Mouse (Mus musculus) left cerebral cortex, postnatal 14 days (tissue): ENCODE data around the gene Hmgcll1. TPM values are rescaled to one million over a fixed set of nuclear protein-coding genes. Genes with fewer than 3 reads are reported as not detected.

Experiments
- DNase-seq, 2 experiments: peaks; one replicate each; pipeline ENCODE4 v3.0.0; 2021 to 2022; ENCODE audit warnings: low spot score in 2 of 2, mixed read lengths in 1 of 2
- intact Hi-C: fragments of 180-260 bp; cut with DNase I; formaldehyde crosslinking; loops from one replicate; pipeline ENCODE4 v1.15.1; 2025
- long read RNA-seq, 2 experiments: library from polyadenylated mRNA; stranded (forward); transcript quantifications; one replicate each; pipeline ENCODE4 v2.0.0; 2021
- total RNA-seq, 2 experiments: library from RNA; stranded (reverse); gene quantifications; 2 replicates each; pipeline ENCODE4 v1.2.3; 2021

Gene Hmgcll1
- total RNA-seq = 10 to 100 TPM; 15.0 to 18.8 TPM
- long read RNA-seq, experiment 1, transcript Hmgcll1-201 (9 exons, 3,737 nt) = major isoform, 7 of 14 reads
- long read RNA-seq, experiment 1, partial matches to known transcripts = 2 of 14 reads
- long read RNA-seq, experiment 1, other reads (novel, unspliced or antisense) = 4 of 14 reads
- long read RNA-seq, experiment 2, transcript Hmgcll1-201 (9 exons, 3,737 nt) = major isoform, 7 of 14 reads
- long read RNA-seq, experiment 2, partial matches to known transcripts = 1 of 14 reads
- long read RNA-seq, experiment 2, other reads (novel, unspliced or antisense) = 5 of 14 reads

GRCm38 (mm10) chr9:76014631-76015531, at the start of gene Hmgcll1:
Hmgcll1 (plus strand) TSS chr9:76014855.
- intact Hi-C loops = no loop called here
- DNase-seq = peak; percentile 63 to 70

GRCm38 (mm10) chr9:75980097-75980496, 34.6 kb upstream of the Hmgcll1 start:
- intact Hi-C loops = no loop called here
- no peak for DNase-seq

- intact Hi-C loops = no loop called here
- no peak for DNase-seq
Observed at GRCm38 (mm10) chr9:75981139-75981538, 33.5 kb upstream of the Hmgcll1 start.

- no peak for DNase-seq
- intact Hi-C loops = no loop called here
Observed at GRCm38 (mm10) chr9:75989491-75989890, 25.2 kb upstream of the Hmgcll1 start.

- DNase-seq = no peak
- intact Hi-C loops = no loop called here
Observed at GRCm38 (mm10) chr9:75998791-75999350, 15.8 kb upstream of the Hmgcll1 start.

- DNase-seq = no peak
- intact Hi-C loops = no loop called here
Observed at GRCm38 (mm10) chr9:76000876-76001858, 13.5 kb upstream of the Hmgcll1 start.

GRCm38 (mm10) chr9:76003066-76003465, 11.6 kb upstream of the Hmgcll1 start:
- intact Hi-C loops = no loop called here

GRCm38 (mm10) chr9:76003637-76004036, 11.0 kb upstream of the Hmgcll1 start:
- intact Hi-C loops = no loop called here
- DNase-seq = no peak

More at GRCm38 (mm10) chr9:76003066-76003465, 11.6 kb upstream of the Hmgcll1 start:
- DNase-seq = no peak

GRCm38 (mm10) chr9:76007342-76007970, 7.2 kb upstream of the Hmgcll1 start:
- intact Hi-C loops = no loop called here
- DNase-seq = no peak

- intact Hi-C loops = no loop called here
Observed at GRCm38 (mm10) chr9:76013789-76014188, 866 bp upstream of the Hmgcll1 start.

GRCm38 (mm10) chr9:76015971-76016370, 1.3 kb downstream of the Hmgcll1 start:
- intact Hi-C loops = no loop called here
- no peak for DNase-seq

More at GRCm38 (mm10) chr9:76013789-76014188, 866 bp upstream of the Hmgcll1 start:
- DNase-seq = no peak

GRCm38 (mm10) chr9:76016506-76016905, 1.9 kb downstream of the Hmgcll1 start:
- intact Hi-C loops = no loop called here

GRCm38 (mm10) chr9:76023551-76023973, 8.9 kb downstream of the Hmgcll1 start:
- intact Hi-C loops = no loop called here

More at GRCm38 (mm10) chr9:76016506-76016905, 1.9 kb downstream of the Hmgcll1 start:
- no peak for DNase-seq

GRCm38 (mm10) chr9:76024277-76025246, 9.9 kb downstream of the Hmgcll1 start:
- intact Hi-C loops = no loop called here
- DNase-seq = peak; percentile 29 to 40

More at GRCm38 (mm10) chr9:76023551-76023973, 8.9 kb downstream of the Hmgcll1 start:
- no peak for DNase-seq

- intact Hi-C loops = no loop called here
- no peak for DNase-seq
Observed at GRCm38 (mm10) chr9:76029471-76030199, 15.0 kb downstream of the Hmgcll1 start.

GRCm38 (mm10) chr9:76035058-76035457, 20.4 kb downstream of the Hmgcll1 start:
- intact Hi-C loops = no loop called here
- no peak for DNase-seq
